Mouse (Mus musculus): ENCODE measurements around the gene Apba2.

GRCm38 (mm10) chr7:64792031-64792430, 290.5 kb downstream of the Apba2 start:
- no peak for TF ChIP-seq CTCF (IDR thresholded peaks at IDR 0.05; ENCODE audit: control insufficient read depth, insufficient read depth, low read length)
- TF ChIP-seq POLR2A (IDR thresholded peaks at IDR 0.05; ENCODE audit: borderline replicate concordance, control insufficient read depth, low read depth, low read length) = no peak

Data from bone marrow, adult 2 months (tissue).